Mouse (Mus musculus) urinary bladder, postnatal 4 days (tissue): Measurements from ENCODE around the gene Ebna1bp2.
A peak's percentile ranks its signal among the peaks of the same experiment; 100 is the strongest.

Experiments
- DNase-seq, 2 experiments: peaks; one replicate each; pipeline ENCODE4 v3.0.0; 2021 to 2022; ENCODE audit warnings: low spot score in 2 of 2

Ebna1bp2 gene

GRCm38 (mm10) chr4:118620279-118620966 is at the start of gene Ebna1bp2, which contains the start of gene Cfap57:
Ebna1bp2 (plus strand) TSS chr4:118620799.
Cfap57 (minus strand) TSS chr4:118620777.
- peak; percentile 83 to 87 for DNase-seq

- DNase-seq = no peak
Measured at GRCm38 (mm10) chr4:118571441-118571840, 49.2 kb upstream of the Ebna1bp2 start.

GRCm38 (mm10) chr4:118576097-118576496 is 44.5 kb upstream of the Ebna1bp2 start:
- peak; percentile 73 to 91 for DNase-seq

GRCm38 (mm10) chr4:118579313-118579712 is 41.3 kb upstream of the Ebna1bp2 start:
- no peak for DNase-seq

- no peak for DNase-seq
Measured at GRCm38 (mm10) chr4:118581508-118581907, 39.1 kb upstream of the Ebna1bp2 start.

- DNase-seq = no peak
Measured at GRCm38 (mm10) chr4:118582629-118583028, 38.0 kb upstream of the Ebna1bp2 start.

GRCm38 (mm10) chr4:118589053-118589732 is 31.4 kb upstream of the Ebna1bp2 start:
- DNase-seq = no peak

- no peak for DNase-seq
Measured at GRCm38 (mm10) chr4:118589733-118590130, 30.9 kb upstream of the Ebna1bp2 start.

GRCm38 (mm10) chr4:118604065-118604464 is 16.5 kb upstream of the Ebna1bp2 start:
- no peak for DNase-seq

- no peak for DNase-seq
Measured at GRCm38 (mm10) chr4:118609836-118610235, 10.8 kb upstream of the Ebna1bp2 start.

- peak in 1 of 2 experiments; percentile 73 for DNase-seq
Measured at GRCm38 (mm10) chr4:118612619-118613018, 8.0 kb upstream of the Ebna1bp2 start.

GRCm38 (mm10) chr4:118615412-118615811 is 5.2 kb upstream of the Ebna1bp2 start:
- no peak for DNase-seq

- DNase-seq = no peak
Measured at GRCm38 (mm10) chr4:118620967-118621320, 345 bp downstream of the Ebna1bp2 start.

- DNase-seq = no peak
Measured at GRCm38 (mm10) chr4:118621781-118622180, 1.2 kb downstream of the Ebna1bp2 start.

- no peak for DNase-seq
Measured at GRCm38 (mm10) chr4:118630261-118630660, 9.7 kb downstream of the Ebna1bp2 start.

- peak in 1 of 2 experiments; percentile 29 for DNase-seq
Measured at GRCm38 (mm10) chr4:118642346-118643190, 22.0 kb downstream of the Ebna1bp2 start.

- peak; percentile 27 to 68 for DNase-seq
Measured at GRCm38 (mm10) chr4:118645234-118645633, 24.6 kb downstream of the Ebna1bp2 start.

GRCm38 (mm10) chr4:118658652-118659051 is 38.1 kb downstream of the Ebna1bp2 start, which contains the start of gene Olfr62:
Olfr62 (plus strand) TSS chr4:118658952.
- DNase-seq = no peak
